25 mouse cellular contexts compared by ENCODE assay signal in the genomic region with DNA sequence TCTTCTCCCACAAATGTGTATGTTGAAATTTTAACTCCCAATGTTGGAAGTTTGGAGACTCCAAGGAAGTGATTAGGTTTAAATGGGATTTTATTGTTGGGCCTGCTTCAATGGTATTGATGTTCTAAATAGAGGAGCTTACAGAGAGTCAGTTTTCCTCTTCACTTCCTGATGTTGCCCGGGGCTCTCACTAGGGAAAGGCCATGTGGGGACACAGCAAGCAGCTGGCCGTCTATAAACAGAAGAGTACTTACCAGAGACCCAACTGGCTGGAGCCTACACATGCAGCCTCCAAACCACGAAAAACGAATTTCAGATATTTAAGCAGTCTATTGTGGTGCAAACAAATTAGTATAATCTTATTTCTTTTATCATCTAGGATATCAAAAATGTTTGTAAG.
"Had no signal": no experiment of that assay in that cellular context is flagged by ENCODE, and none has a peak within 500 bp of the region (broad histone marks: within the 10 kb centered on the region; RNA-seq: fewer than 3 reads in every experiment).

No protein-coding gene starts in this region.

- DNase-seq: kidney, adult 2 months; kidney, postnatal 25 days; layer of hippocampus, adult 9-11 months; left cerebral cortex, postnatal 4 days; liver, postnatal 0 days; right cerebral cortex, adult 18-20 months; right cerebral cortex, postnatal 25 days; spleen, adult 18-20 months; thymus, adult 2 months; thymus, postnatal 14 days; thymus, postnatal 4 days had no signal

- H3K4me3 ChIP-seq: layer of hippocampus, adult 2 months; left cerebral cortex, adult 2 months; limb, embryonic 12.5 days; limb, embryonic 15.5 days; megakaryocyte, embryonic 14.5 days; midbrain, embryonic 10.5 days; midbrain, embryonic 13.5 days; myocyte; neural tube, embryonic 13.5 days had no signal

- ATAC-seq: intestine, postnatal 0 days; liver, postnatal 0 days; midbrain, embryonic 13.5 days; midbrain, embryonic 16.5 days had no signal

- H3K4me1 ChIP-seq: limb, embryonic 12.5 days; limb, embryonic 15.5 days; megakaryocyte, embryonic 14.5 days; midbrain, embryonic 10.5 days; midbrain, embryonic 13.5 days; neural tube, embryonic 13.5 days had no signal

- H3K4me2 ChIP-seq: limb, embryonic 12.5 days; limb, embryonic 15.5 days; liver, embryonic 11.5 days; midbrain, embryonic 13.5 days; neural tube, embryonic 13.5 days had no signal

- H3K9ac ChIP-seq: limb, embryonic 12.5 days; limb, embryonic 15.5 days; liver, embryonic 14.5 days; liver, postnatal 0 days; midbrain, embryonic 13.5 days; neural tube, embryonic 13.5 days had no signal

- H3K36me3 ChIP-seq: limb, embryonic 12.5 days; limb, embryonic 15.5 days; midbrain, embryonic 10.5 days; midbrain, embryonic 13.5 days; neural tube, embryonic 13.5 days had no signal

- H3K9me3 ChIP-seq: limb, embryonic 12.5 days; limb, embryonic 15.5 days; midbrain, embryonic 10.5 days; midbrain, embryonic 13.5 days; neural tube, embryonic 13.5 days had no signal

- H3K27ac ChIP-seq: kidney, postnatal 0 days; layer of hippocampus, adult 2 months; left cerebral cortex, adult 2 months; limb, embryonic 12.5 days; limb, embryonic 15.5 days; liver, embryonic 14.5 days; midbrain, embryonic 10.5 days; midbrain, embryonic 13.5 days; neural tube, embryonic 13.5 days had no signal

- H3K27me3 ChIP-seq: limb, embryonic 12.5 days; limb, embryonic 15.5 days; megakaryocyte, embryonic 14.5 days; midbrain, embryonic 13.5 days; neural tube, embryonic 13.5 days had no signal
